Mouse (Mus musculus) heart, adult 2 months (tissue): ENCODE measurements at regions not wholly inside any gene's neighbourhood (a gene's known extent, or its start where the extent isn't known, plus 50 kb on each side); places are given as distances from the start of the nearest gene placed in this dataset.

ENCODE experiments used
- DNase-seq, 2 experiments: peaks; one replicate each; pipeline ENCODE4 v3.0.0; 2021
- H3K27ac ChIP-seq: fragments of 200-600 bp; 2 replicates; pipeline ENCODE4 v1.8.1; 2022
- H3K27me3 ChIP-seq: fragments of 200-500 bp; 2 replicates; pipeline ENCODE4 v1.6.1; 2012; ENCODE audit warnings: mild to moderate bottlenecking, low read length, inconsistent platforms, mixed read lengths; ENCODE audit not compliant: control insufficient read depth, insufficient read depth
- H3K36me3 ChIP-seq: fragments of 200-500 bp; 2 replicates; pipeline ENCODE4 v1.6.1; 2012; ENCODE audit warnings: low read length, inconsistent platforms; ENCODE audit not compliant: control insufficient read depth, insufficient read depth
- H3K4me1 ChIP-seq: fragments of 200-500 bp; 2 replicates; pipeline ENCODE4 v1.6.1; 2011; ENCODE audit warnings: low read length; ENCODE audit not compliant: control insufficient read depth, insufficient read depth
- H3K4me3 ChIP-seq: fragments of 200-600 bp; 2 replicates; pipeline ENCODE4 v1.8.1; 2022
- H3K79me2 ChIP-seq: fragments of 200-500 bp; replicated peaks from 2 replicates; pipeline ENCODE4 v1.6.1; 2012; ENCODE audit warnings: mild to moderate bottlenecking, inconsistent platforms, low read length, moderate library complexity, mixed read lengths; ENCODE audit not compliant: control insufficient read depth, insufficient read depth
- H3K9ac ChIP-seq: fragments of 200-500 bp; 2 replicates; pipeline ENCODE4 v1.6.1; 2012; ENCODE audit warnings: low read depth, mild to moderate bottlenecking, control low read depth, inconsistent platforms, low read length, mixed read lengths
- CTCF ChIP-seq: fragments of 200-600 bp; IDR thresholded peaks from 2 replicates; pipeline ENCODE4 v1.8.1; 2022; ENCODE audit warnings: antibody characterized with exemption, mild to moderate bottlenecking, moderate library complexity
- EP300 ChIP-seq: fragments of 200-500 bp; IDR thresholded peaks from 2 replicates; pipeline ENCODE4 v1.6.1; 2011; ENCODE audit warnings: low read depth, low read length, control low read depth; ENCODE audit not compliant: insufficient read depth
- POLR2A ChIP-seq: fragments of 200-500 bp; IDR thresholded peaks from 2 replicates; pipeline ENCODE4 v1.6.1; 2011; ENCODE audit warnings: mild to moderate bottlenecking, low read depth, low read length, control low read depth; ENCODE audit not compliant: insufficient read depth
- WGBS: fragments of 180-500 bp; shearing (Covaris S2); methylation state at CpG from one replicate; pipeline ENCODE4 v1.1.7; 2018; 5-methylcytosine and 5-hydroxymethylcytosine counted together
- intact Hi-C: fragments of 180-260 bp; cut with DNase I; formaldehyde crosslinking; loops from one replicate; pipeline ENCODE4 v1.15.1; 2025

GRCm38 (mm10) chr14:29862032-29862431 is 106.1 kb upstream of the Selenok start:
- TF ChIP-seq EP300 = no peak
- no peak for TF ChIP-seq CTCF
- no peak for TF ChIP-seq POLR2A
- H3K36me3 ChIP-seq = no peaks in the 10 kb centered on the region

GRCm38 (mm10) chr14:29866455-29867275 is 101.4 kb upstream of the Selenok start:
- 77% methylated on average over 7 of the region's 7 CpGs for WGBS
- Histone ChIP-seq H3K4me3 (no peak overlapping the region), H3K9ac (no peak overlapping the region), H3K4me1 (no peaks in the 10 kb centered on the region), H3K27me3 (no peaks in the 10 kb centered on the region), H3K27ac (no peak overlapping the region), H3K36me3 (no peaks in the 10 kb centered on the region), H3K79me2 (no peaks in the 10 kb centered on the region)
- TF ChIP-seq POLR2A (no peak), CTCF (no peak), EP300 (no peak)
- no peak for DNase-seq
- intact Hi-C loops = no loop called here

More at GRCm38 (mm10) chr14:29862032-29862431, 106.1 kb upstream of the Selenok start:
- Histone ChIP-seq H3K4me1 (no peaks in the 10 kb centered on the region), H3K9ac (no peak overlapping the region), H3K79me2 (no peaks in the 10 kb centered on the region), H3K27ac (no peak overlapping the region), H3K27me3 (no peaks in the 10 kb centered on the region), H3K4me3 (no peak overlapping the region)
- 70% methylated on average over 1 of the region's 1 CpGs for WGBS
- no peak for DNase-seq
- intact Hi-C loops = no loop called here

- TF ChIP-seq EP300 (no peak), POLR2A (no peak), CTCF (no peak)
- H3K4me1 ChIP-seq = no peaks in the 10 kb centered on the region
- H3K4me3 ChIP-seq = no peak overlapping the region
- H3K36me3 ChIP-seq = no peaks in the 10 kb centered on the region
- no peak for DNase-seq
- H3K27ac ChIP-seq = no peak overlapping the region
- no peaks in the 10 kb centered on the region for H3K27me3 ChIP-seq
- 46% methylated on average over 6 of the region's 6 CpGs for WGBS
- H3K9ac ChIP-seq = no peak overlapping the region
- no peaks in the 10 kb centered on the region for H3K79me2 ChIP-seq
- intact Hi-C loops = no loop called here
Observed at GRCm38 (mm10) chr14:29867311-29867710, 100.8 kb upstream of the Selenok start.

GRCm38 (mm10) chr14:29869930-29870329 is 98.2 kb upstream of the Selenok start:
- no peaks in the 10 kb centered on the region for H3K36me3 ChIP-seq
- TF ChIP-seq EP300 (no peak), POLR2A (no peak), CTCF (no peak)
- no peaks in the 10 kb centered on the region for H3K4me1 ChIP-seq
- H3K4me3 ChIP-seq = no peak overlapping the region
- H3K27me3 ChIP-seq = no peaks in the 10 kb centered on the region
- WGBS = 75% methylated on average over 9 of the region's 9 CpGs
- no peak overlapping the region for H3K27ac ChIP-seq
- no peak for DNase-seq
- no peak overlapping the region for H3K9ac ChIP-seq
- no peaks in the 10 kb centered on the region for H3K79me2 ChIP-seq
- intact Hi-C loops = no loop called here

- H3K27me3 ChIP-seq = no peaks in the 10 kb centered on the region
- no peak for TF ChIP-seq EP300
- no peak for TF ChIP-seq CTCF
- no peak for TF ChIP-seq POLR2A
- no peak overlapping the region for H3K27ac ChIP-seq
- no peak overlapping the region for H3K4me3 ChIP-seq
- no peak overlapping the region for H3K9ac ChIP-seq
- no peak for DNase-seq
- H3K4me1 ChIP-seq = no peaks in the 10 kb centered on the region
- 83% methylated on average over 4 of the region's 4 CpGs for WGBS
- H3K79me2 ChIP-seq = no peaks in the 10 kb centered on the region
- H3K36me3 ChIP-seq = no peaks in the 10 kb centered on the region
- intact Hi-C loops = no loop called here
Observed at GRCm38 (mm10) chr14:29876668-29877067, 91.4 kb upstream of the Selenok start.

GRCm38 (mm10) chr14:29877671-29878422 is 90.3 kb upstream of the Selenok start:
- Histone ChIP-seq H3K79me2 (no peaks in the 10 kb centered on the region), H3K4me1 (no peaks in the 10 kb centered on the region), H3K9ac (no peak overlapping the region), H3K27ac (no peak overlapping the region), H3K27me3 (no peaks in the 10 kb centered on the region), H3K36me3 (no peaks in the 10 kb centered on the region), H3K4me3 (no peak overlapping the region)
- DNase-seq = no peak
- TF ChIP-seq POLR2A (no peak), CTCF (no peak), EP300 (no peak)
- intact Hi-C loops = no loop called here
- 53% methylated on average over 11 of the region's 11 CpGs for WGBS
